Mouse (Mus musculus) limb, embryonic 13.5 days (tissue): ENCODE measurements around the gene Gm8068. TPM values are rescaled to one million over a fixed set of nuclear protein-coding genes. Genes with fewer than 3 reads are reported as not detected.
"Not testable (repeated sequence)": the region's sequence is repeated elsewhere in the genome, so short reads cannot be mapped to it uniquely, and the experiment has no call there.

ENCODE experiments used
- ATAC-seq: fragments of 200-750 bp; cut with Nextera tagmentation; 2 replicates; pipeline ENCODE4 v1.8.0; 2017; ENCODE audit warnings: low read depth, moderate number of reproducible peaks, moderate TSS enrichment; ENCODE audit not compliant: low FRiP score
- H3K27ac ChIP-seq: fragments of 300-500 bp; sonication (generic); 2 replicates; pipeline ENCODE4 v1.5.1; 2015; ENCODE audit warnings: inconsistent platforms, mild to moderate bottlenecking, moderate library complexity
- H3K27me3 ChIP-seq: fragments of 300-500 bp; sonication (generic); 2 replicates; pipeline ENCODE4 v1.6.1; 2015; ENCODE audit warnings: mild to moderate bottlenecking, inconsistent platforms
- H3K36me3 ChIP-seq: fragments of 300-500 bp; sonication (generic); 2 replicates; pipeline ENCODE4 v1.6.1; 2015; ENCODE audit warnings: inconsistent platforms, mild to moderate bottlenecking, moderate library complexity
- H3K4me1 ChIP-seq: fragments of 300-500 bp; sonication (generic); 2 replicates; pipeline ENCODE4 v1.6.1; 2015; ENCODE audit warnings: inconsistent platforms
- H3K4me2 ChIP-seq: fragments of 300-500 bp; sonication (generic); replicated peaks from 2 replicates; pipeline ENCODE4 v1.6.1; 2015; ENCODE audit warnings: inconsistent platforms, mild to moderate bottlenecking, moderate library complexity
- H3K4me3 ChIP-seq: fragments of 300-500 bp; sonication (generic); 2 replicates; pipeline ENCODE4 v1.5.1; 2015; ENCODE audit warnings: moderate library complexity, mild to moderate bottlenecking, inconsistent platforms
- H3K9ac ChIP-seq: fragments of 300-500 bp; sonication (generic); 2 replicates; pipeline ENCODE4 v1.6.1; 2015; ENCODE audit warnings: mild to moderate bottlenecking, inconsistent platforms
- H3K9me3 ChIP-seq: fragments of 300-500 bp; sonication (generic); 2 replicates; pipeline ENCODE4 v1.6.1; 2016; ENCODE audit warnings: inconsistent platforms
- WGBS: fragments of 180-500 bp; shearing (Covaris S2); methylation state at CpG from one replicate; pipeline ENCODE4 v1.1.7; 2015; 5-methylcytosine and 5-hydroxymethylcytosine counted together
- polyA plus RNA-seq: library from polyadenylated mRNA; unstranded; fragments of >200 nt; fragmentation: Nextera tagmentation; extraction: Ambion mirVana; gene quantifications from 2 replicates; pipeline ENCODE4 v1.2.1, GENCODE M21; 2015

The Gm8068 gene
- polyA plus RNA-seq: not detected in 2 replicates

DNA sequence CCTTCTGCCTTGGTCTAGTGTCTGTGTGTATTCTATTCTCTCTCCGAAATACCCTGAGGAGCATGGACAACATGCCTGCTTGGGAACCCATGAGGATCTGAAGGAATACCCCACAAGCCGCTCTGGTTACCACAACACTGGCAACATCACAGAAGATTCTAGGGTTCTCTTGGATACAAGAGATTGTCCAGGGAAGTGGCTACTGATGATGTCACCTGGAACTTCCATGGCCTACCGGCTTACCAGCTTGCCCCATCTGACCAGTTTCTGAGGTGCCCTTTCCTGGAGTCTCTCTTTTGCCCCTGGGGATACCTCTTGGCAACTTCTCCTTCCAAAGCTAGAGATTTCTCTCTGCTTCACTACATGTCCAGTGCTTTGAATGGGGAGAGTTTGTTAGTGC is at the start of gene Gm8068:
TSS of gene Gm8068 (minus strand) at position 101 of the 400 bp plus-strand sequence.
- H3K4me2 ChIP-seq, H3K9ac ChIP-seq, ATAC-seq, H3K27ac ChIP-seq, H3K27me3 ChIP-seq, H3K9me3 ChIP-seq, H3K4me3 ChIP-seq, H3K36me3 ChIP-seq, H3K4me1 ChIP-seq: not testable (repeated sequence)
- no CpG with 5 or more reads among the region's 3 CpGs for WGBS

DNA sequence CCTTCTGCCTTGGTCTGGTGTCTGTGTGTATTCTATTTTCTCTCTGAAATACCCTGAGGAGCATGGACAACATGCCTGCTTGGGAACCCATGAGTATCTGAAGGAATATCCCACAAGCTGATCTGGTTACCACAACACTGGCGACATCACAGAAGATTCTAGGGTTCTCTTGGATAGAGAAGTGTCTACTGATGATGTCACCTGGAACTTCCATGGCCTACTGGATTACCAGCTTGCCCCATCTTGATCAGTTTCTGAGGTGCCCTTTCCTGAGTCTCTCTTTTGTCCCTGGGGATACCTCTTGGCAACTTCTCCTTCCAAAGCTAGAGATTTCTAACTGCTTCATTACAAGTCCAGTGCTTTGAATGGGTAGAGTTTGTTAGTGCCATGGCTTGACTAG is 48.8 kb upstream of the Gm8068 start, which contains the start of gene Gm7929:
TSS of gene Gm7929 (minus strand) at position 101 of the 400 bp plus-strand sequence.
- WGBS: 67% methylated on average over 1 of the region's 1 CpGs
- not testable (repeated sequence) for H3K4me3 ChIP-seq, H3K9ac ChIP-seq, H3K4me1 ChIP-seq, H3K27ac ChIP-seq, ATAC-seq, H3K9me3 ChIP-seq, H3K36me3 ChIP-seq, H3K27me3 ChIP-seq, H3K4me2 ChIP-seq

DNA sequence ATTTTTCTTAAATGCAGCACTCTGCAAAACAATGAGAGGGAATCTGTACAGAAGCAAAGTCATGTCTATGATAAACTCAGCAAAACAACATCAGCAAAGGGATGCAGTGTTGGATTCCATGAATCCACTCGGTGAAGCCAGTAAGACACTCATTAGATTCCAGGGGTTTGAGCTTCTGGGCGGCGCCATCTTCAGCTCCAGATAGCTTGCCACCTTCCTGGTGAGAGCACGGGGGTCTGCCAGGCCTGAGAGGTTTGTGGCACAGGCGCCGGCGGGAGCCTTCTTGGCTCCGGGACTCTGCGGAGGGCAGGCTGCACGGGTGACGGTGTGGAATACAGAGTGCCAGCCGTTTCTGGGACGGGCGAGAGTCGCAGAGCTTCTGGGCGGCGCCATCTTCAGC is 21.8 kb upstream of the Gm8068 start:
- not testable (repeated sequence) for H3K9me3 ChIP-seq, H3K4me1 ChIP-seq, H3K4me2 ChIP-seq, H3K27me3 ChIP-seq, H3K4me3 ChIP-seq, ATAC-seq, H3K27ac ChIP-seq, H3K9ac ChIP-seq, H3K36me3 ChIP-seq
- 68% methylated on average over 17 of the region's 17 CpGs for WGBS

DNA sequence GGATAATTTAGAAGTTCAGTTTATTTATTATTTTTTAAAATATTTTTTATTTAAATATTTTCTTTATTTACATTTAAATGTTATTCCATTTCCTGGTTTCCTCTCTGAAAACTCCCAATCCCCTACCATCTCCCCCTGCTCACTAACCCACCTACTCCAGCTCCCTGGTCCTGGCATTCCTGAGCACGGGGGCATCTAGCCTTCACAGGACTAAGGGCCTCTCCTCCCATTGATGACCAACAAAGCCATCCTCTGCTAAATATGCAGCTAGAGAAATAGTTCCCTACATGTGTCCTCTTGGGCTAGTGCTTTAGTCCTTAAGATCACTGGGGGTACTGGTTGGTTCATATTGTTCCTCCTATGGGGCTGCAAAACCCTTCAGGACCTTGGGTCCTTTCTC is 15.5 kb upstream of the Gm8068 start:
- not testable (repeated sequence) for H3K4me3 ChIP-seq, H3K27ac ChIP-seq, H3K36me3 ChIP-seq, H3K4me1 ChIP-seq, H3K9me3 ChIP-seq, ATAC-seq, H3K4me2 ChIP-seq, H3K27me3 ChIP-seq, H3K9ac ChIP-seq
- 86% methylated on average over 1 of the region's 1 CpGs for WGBS

DNA sequence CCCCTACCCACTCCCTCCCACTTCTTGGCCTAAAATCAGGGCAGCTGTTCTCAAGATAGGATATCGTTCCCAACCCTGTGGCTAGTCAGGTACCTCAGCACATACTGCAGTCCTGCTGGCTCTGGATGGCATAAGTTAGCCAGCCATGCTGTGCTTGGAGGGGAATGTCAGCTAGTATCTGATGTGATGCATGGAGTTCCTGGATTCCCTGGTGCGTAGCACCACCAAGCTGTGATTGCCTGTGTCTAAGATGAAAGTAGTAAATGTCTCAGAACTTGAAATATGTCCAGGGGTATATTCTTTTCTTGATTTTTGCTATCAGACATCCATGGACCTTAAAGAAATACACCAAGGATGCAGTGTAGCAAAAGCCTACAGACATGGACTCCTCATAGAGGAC is 53.5 kb downstream of the Gm8068 start:
- not testable (repeated sequence) for H3K4me2 ChIP-seq, H3K4me1 ChIP-seq, H3K36me3 ChIP-seq, H3K27ac ChIP-seq, H3K4me3 ChIP-seq, H3K9me3 ChIP-seq, ATAC-seq, H3K9ac ChIP-seq, H3K27me3 ChIP-seq
- 83% methylated on average over 2 of the region's 2 CpGs for WGBS

Other genes starting within 250 kb of the Gm8068 start
- gene Gm7954, start 248.4 kb downstream of the Gm8068 start, polyA plus RNA-seq: not detected in 2 replicates
- gene Gm3486, start 212.4 kb downstream of the Gm8068 start, polyA plus RNA-seq: not detected in 2 replicates
- gene Gm7970, start 146.3 kb downstream of the Gm8068 start, polyA plus RNA-seq: not detected in 2 replicates
- not detected in 2 replicates for gene 1700049E17Rik2, start 128.7 kb downstream of the Gm8068 start, polyA plus RNA-seq
- not detected in 2 replicates for gene Gm3072, start 77.3 kb downstream of the Gm8068 start, polyA plus RNA-seq
- gene Gm3676, start 55.4 kb downstream of the Gm8068 start, polyA plus RNA-seq: not detected in 2 replicates
- not detected in 2 replicates for gene Gm7929, start 48.7 kb upstream of the Gm8068 start, polyA plus RNA-seq
- not detected in 2 replicates for gene Gm47189, start 70.6 kb upstream of the Gm8068 start, polyA plus RNA-seq
- gene Gm7980, start 205.4 kb upstream of the Gm8068 start, polyA plus RNA-seq: not detected in 2 replicates
- not detected in 2 replicates for gene 1700049E17Rik1, start 223.1 kb upstream of the Gm8068 start, polyA plus RNA-seq
- gene 1700024B05Rik, start 242.1 kb upstream of the Gm8068 start, polyA plus RNA-seq: not detected in 2 replicates